Mouse (Mus musculus): ENCODE data around the gene Nr2c1.

DNA sequence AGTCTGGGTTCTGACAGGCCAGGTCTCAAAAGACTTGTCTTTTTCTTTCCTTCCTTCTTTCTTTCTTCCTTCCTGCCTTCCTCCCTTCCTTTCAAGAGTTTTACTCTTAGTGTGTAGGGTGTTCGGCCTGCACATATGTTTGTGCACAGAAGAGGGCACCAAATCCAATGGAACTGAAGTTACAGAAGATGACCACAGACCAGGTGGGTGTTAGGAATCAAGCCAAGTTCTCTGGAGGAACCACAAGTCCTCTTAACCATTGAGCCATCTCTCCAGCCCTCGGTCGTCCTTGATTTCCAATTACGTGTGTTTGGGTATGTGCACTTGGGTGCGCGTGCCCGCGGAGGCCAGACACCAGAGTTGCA lies 450 bp upstream of the Nr2c1 start:
- TF ChIP-seq CTCF (IDR thresholded peaks at IDR 0.05; ENCODE audit: low read depth, low read length) (no peak), POLR2A (IDR thresholded peaks at IDR 0.05; ENCODE audit: borderline replicate concordance, low read depth, low read length) (no peak)

Data from bone marrow macrophage, adult 2 months (primary cell).